Mouse (Mus musculus) ES-E14 (cell line): ENCODE data around the gene Msl3l2. TPM values are rescaled to one million over a fixed set of nuclear protein-coding genes. Genes with fewer than 3 reads are reported as not detected.
A peak's percentile ranks its signal among the peaks of the same experiment; 100 is the strongest.

Experiments
- DNase-seq: peaks from one replicate; pipeline ENCODE4 v3.0.0-alpha.2; 2013; ENCODE audit warnings: low read depth, low spot score
- H3K27ac ChIP-seq: 2 replicates; pipeline ENCODE4 v1.5.1; 2012; ENCODE audit warnings: low read depth, mild to moderate bottlenecking, low read length, moderate library complexity, mixed read lengths; ENCODE audit not compliant: poor library complexity, insufficient read depth, severe bottlenecking
- H3K36me3 ChIP-seq: 2 replicates; pipeline ENCODE4 v1.6.1; 2012; ENCODE audit warnings: mild to moderate bottlenecking, low read length, moderate library complexity, mixed read lengths; ENCODE audit not compliant: control insufficient read depth, poor library complexity, insufficient read depth, severe bottlenecking
- H3K4me1 ChIP-seq, 2 experiments: fragments of 150-350 bp in 1 of 2; sonication (generic) in 1 of 2; 2 replicates each; pipeline ENCODE4 v1.6.1; 2012; ENCODE audit warnings: low read length in 2 of 2, mild to moderate bottlenecking in 1 of 2, mixed read lengths in 1 of 2; ENCODE audit not compliant: control insufficient read depth in 2 of 2, insufficient read depth in 2 of 2, poor library complexity in 1 of 2
- H3K4me3 ChIP-seq, 2 experiments: fragments of 150-350 bp in 1 of 2; sonication (generic) in 1 of 2; 2 replicates each; pipeline ENCODE4 v1.5.1; 2012; ENCODE audit warnings: low read length in 2 of 2, low read depth in 1 of 2, mild to moderate bottlenecking in 1 of 2, mixed read lengths in 1 of 2; ENCODE audit not compliant: insufficient read depth in 1 of 2, poor library complexity in 1 of 2, severe bottlenecking in 1 of 2
- H3K9ac ChIP-seq: 2 replicates; pipeline ENCODE4 v1.6.1; 2012; ENCODE audit warnings: low read depth, mild to moderate bottlenecking, low read length, mixed read lengths; ENCODE audit not compliant: poor library complexity, insufficient read depth, severe bottlenecking
- H3K9me3 ChIP-seq: fragments of 150-350 bp; sonication (generic); 2 replicates; pipeline ENCODE4 v1.6.1; 2012; ENCODE audit warnings: low read depth, mild to moderate bottlenecking, low read length; ENCODE audit not compliant: control insufficient read depth, insufficient read depth
- CHD2 ChIP-seq: IDR thresholded peaks from 2 replicates; pipeline ENCODE4 v1.6.1; 2014; ENCODE audit warnings: mild to moderate bottlenecking, low read depth, low read length, inconsistent platforms
- HCFC1 ChIP-seq: IDR thresholded peaks from 2 replicates; pipeline ENCODE4 v1.6.1; 2012; ENCODE audit warnings: low read length, inconsistent platforms, borderline replicate concordance; ENCODE audit not compliant: insufficient read depth
- MAFK ChIP-seq: IDR thresholded peaks from 2 replicates; pipeline ENCODE4 v1.6.1; 2014; ENCODE audit warnings: mild to moderate bottlenecking, low read depth, low read length, inconsistent platforms; ENCODE audit not compliant: insufficient read depth
- ZC3H11A ChIP-seq: IDR thresholded peaks from 2 replicates; pipeline ENCODE4 v1.6.1; 2012; ENCODE audit warnings: low read depth, mild to moderate bottlenecking, inconsistent platforms, low read length, borderline replicate concordance
- ZNF384 ChIP-seq: IDR thresholded peaks from 2 replicates; pipeline ENCODE4 v1.6.1; 2012; ENCODE audit warnings: low read depth, low read length, inconsistent platforms
- in situ Hi-C, 2 experiments: fragments of 600-800 bp; cut with MboI; formaldehyde crosslinking; loops; one replicate each; pipeline ENCODE4 v1.15.1; 2025; ENCODE audit warnings: low sequenced_read_pairs in 2 of 2, inconsistent platforms in 1 of 2; ENCODE audit not compliant: unreplicated experiment in 2 of 2
- total RNA-seq: library from RNA; depleted of rRNA; stranded (reverse); fragments of 300-350 nt; gene quantifications from 2 replicates; pipeline ENCODE4 v1.2.3, GENCODE M21; 2012; rRNA removed

The Msl3l2 gene
- 2.6 and 3.3 TPM in 2 replicates for total RNA-seq

DNA sequence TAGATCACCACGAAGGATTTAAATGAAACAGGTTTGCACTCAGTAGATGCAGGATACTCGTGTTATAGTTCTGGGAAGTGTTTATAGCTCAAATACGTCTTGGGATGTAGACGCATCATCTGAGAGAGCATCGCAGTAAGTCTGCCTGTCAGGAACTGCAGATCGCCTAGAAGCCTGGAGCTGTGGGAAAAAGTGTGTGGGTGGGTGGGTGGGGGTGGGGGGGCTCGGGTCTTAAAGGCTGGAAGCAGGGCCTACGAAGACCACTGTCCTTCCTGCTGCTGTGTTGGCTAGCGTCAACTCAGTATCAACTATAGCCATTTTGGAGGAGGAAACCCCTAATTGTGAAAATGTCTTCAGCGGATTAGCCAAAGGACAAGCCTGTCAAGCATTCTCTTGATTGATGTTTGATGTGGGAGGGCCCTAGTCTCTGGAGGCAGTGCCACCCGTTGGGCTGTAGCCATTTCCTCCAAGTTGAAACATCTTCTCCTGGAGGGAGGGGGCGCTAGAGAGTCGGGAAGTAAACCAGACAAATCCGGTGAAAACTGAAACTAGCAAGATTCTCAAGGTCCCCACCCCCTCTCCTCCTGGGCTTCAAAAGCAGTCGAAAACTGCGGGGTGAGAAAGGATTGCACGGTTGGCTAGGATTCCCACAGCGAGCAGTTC is at the start of gene Msl3l2:
Gene Msl3l2 (plus strand): TSS at position 585 of the 663 bp plus-strand sequence.
- Histone ChIP-seq H3K9me3 (no peaks in the 10 kb centered on the region), H3K4me1 (peaks cover 0 to 2% of the 10 kb centered on the region in 2 experiments; a peak in 2 of 4 replicates), H3K4me3 (peak within 1 kb of the TSS in 1 of 2 experiments; percentile 27; a peak in 2 of 4 replicates), H3K9ac (no peak within 1 kb of the TSS), H3K27ac (no peak within 1 kb of the TSS), H3K36me3 (no peaks in the 10 kb centered on the region)
- in situ Hi-C loops: no loop called here
- TF ChIP-seq ZC3H11A (no peak), HCFC1 (0 out of 2 replicates have a peak, but pooled peaks have one; percentile 25)
- DNase-seq: peak; percentile 77

DNA sequence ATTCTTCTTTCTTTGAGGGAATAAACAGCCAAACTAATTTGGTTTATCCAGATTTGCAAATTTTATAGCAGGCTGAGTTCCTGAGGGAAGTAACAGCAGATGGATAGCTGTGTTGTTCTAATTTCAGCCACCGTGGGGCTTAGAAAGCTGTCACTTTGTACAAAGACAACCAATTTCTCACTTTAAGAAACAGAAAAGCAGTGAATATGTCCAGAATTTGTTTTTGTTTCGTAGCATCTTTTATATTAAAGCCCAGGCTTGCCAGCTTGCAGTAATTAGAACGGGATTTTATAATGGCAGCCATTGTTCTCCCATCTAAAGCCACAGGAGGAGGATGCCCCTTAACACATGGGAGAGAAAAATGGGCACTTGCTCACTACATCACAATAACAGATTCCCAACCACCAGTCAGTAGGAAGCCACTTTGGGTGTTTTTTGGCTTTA is 47.7 kb upstream of the Msl3l2 start:
- no peaks in the 10 kb centered on the region for H3K4me1 ChIP-seq
- H3K36me3 ChIP-seq: no peaks in the 10 kb centered on the region
- DNase-seq: no peak
- no peak overlapping the region for H3K4me3 ChIP-seq
- no peak overlapping the region for H3K27ac ChIP-seq
- H3K9ac ChIP-seq: no peak overlapping the region
- TF ChIP-seq CHD2: no peak
- TF ChIP-seq ZC3H11A: no peak
- TF ChIP-seq HCFC1: no peak
- TF ChIP-seq MAFK: no peak
- TF ChIP-seq ZNF384: no peak
- H3K9me3 ChIP-seq: no peaks in the 10 kb centered on the region
- in situ Hi-C loops: no loop called here

GRCm38 (mm10) chr10:56061238-56061830 is 45.4 kb upstream of the Msl3l2 start:
- H3K27ac ChIP-seq: no peak overlapping the region
- in situ Hi-C loops: no loop called here
- no peak overlapping the region for H3K9ac ChIP-seq
- no peak for TF ChIP-seq ZC3H11A
- no peak for TF ChIP-seq ZNF384
- no peak for TF ChIP-seq CHD2
- no peak for TF ChIP-seq HCFC1
- TF ChIP-seq MAFK: no peak
- no peaks in the 10 kb centered on the region for H3K36me3 ChIP-seq
- no peak for DNase-seq
- H3K9me3 ChIP-seq: no peaks in the 10 kb centered on the region
- H3K4me1 ChIP-seq: no peaks in the 10 kb centered on the region
- H3K4me3 ChIP-seq: no peak overlapping the region

DNA sequence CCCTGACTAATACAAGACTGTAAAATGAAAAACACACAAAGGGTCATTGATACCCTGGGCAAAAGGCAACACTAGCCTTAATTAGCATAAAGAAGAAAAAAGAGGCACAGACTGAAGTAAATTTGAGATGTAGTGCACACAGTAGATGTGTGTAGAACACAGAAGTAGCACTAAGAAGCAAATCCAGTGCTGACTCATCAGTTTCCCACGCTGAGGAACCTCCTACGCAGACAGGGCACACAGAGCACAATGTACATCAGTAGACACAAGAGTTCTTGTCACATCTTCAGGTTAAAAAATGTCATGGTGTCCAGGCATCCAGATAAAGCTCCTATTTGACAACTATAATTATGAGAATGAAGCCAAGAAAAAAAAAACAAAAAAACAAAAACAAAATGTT is 44.0 kb upstream of the Msl3l2 start:
- no peaks in the 10 kb centered on the region for H3K36me3 ChIP-seq
- no peak overlapping the region for H3K9ac ChIP-seq
- no peaks in the 10 kb centered on the region for H3K4me1 ChIP-seq
- H3K9me3 ChIP-seq: no peaks in the 10 kb centered on the region
- no peak overlapping the region for H3K27ac ChIP-seq
- in situ Hi-C loops: no loop called here
- no peak overlapping the region for H3K4me3 ChIP-seq
- DNase-seq: no peak
- TF ChIP-seq CHD2: no peak
- peak; percentile 62; the same call in 1 of the 2 replicates for TF ChIP-seq MAFK
- TF ChIP-seq ZC3H11A: no peak
- no peak for TF ChIP-seq ZNF384
- TF ChIP-seq HCFC1: no peak
